Mouse (Mus musculus) liver, embryonic 12.5 days (tissue): ENCODE results near the gene Banf2. TPM values are rescaled to one million over a fixed set of nuclear protein-coding genes. Genes with fewer than 3 reads are reported as not detected.

Experiments used
- ATAC-seq: fragments of 200-750 bp; cut with Nextera tagmentation; 2 replicates; pipeline ENCODE4 v1.8.0; 2017; ENCODE audit warnings: moderate number of reproducible peaks, mild to moderate bottlenecking, moderate library complexity
- H3K27ac ChIP-seq: fragments of 300-500 bp; sonication (generic); 2 replicates; pipeline ENCODE4 v1.5.1; 2016; ENCODE audit warnings: mild to moderate bottlenecking
- H3K27me3 ChIP-seq: fragments of 300-500 bp; sonication (generic); replicated peaks from 2 replicates; pipeline ENCODE4 v1.6.1; 2016; ENCODE audit warnings: mild to moderate bottlenecking, moderate library complexity
- H3K36me3 ChIP-seq: fragments of 300-500 bp; sonication (generic); 2 replicates; pipeline ENCODE4 v1.6.1; 2016; ENCODE audit warnings: mild to moderate bottlenecking, moderate library complexity
- H3K4me1 ChIP-seq: fragments of 300-500 bp; sonication (generic); 2 replicates; pipeline ENCODE4 v1.6.1; 2016
- H3K4me2 ChIP-seq: fragments of 300-500 bp; sonication (generic); 2 replicates; pipeline ENCODE4 v1.6.1; 2016; ENCODE audit warnings: mild to moderate bottlenecking, moderate library complexity
- H3K4me3 ChIP-seq: fragments of 300-500 bp; sonication (generic); 2 replicates; pipeline ENCODE4 v1.5.1; 2016; ENCODE audit warnings: mild to moderate bottlenecking, moderate library complexity
- H3K9ac ChIP-seq: fragments of 300-500 bp; sonication (generic); 2 replicates; pipeline ENCODE4 v1.6.1; 2016; ENCODE audit warnings: mild to moderate bottlenecking, moderate library complexity
- H3K9me3 ChIP-seq: fragments of 300-500 bp; sonication (generic); replicated peaks from 2 replicates; pipeline ENCODE4 v1.6.1; 2016; ENCODE audit warnings: mild to moderate bottlenecking, moderate library complexity
- WGBS: fragments of 180-500 bp; shearing (Covaris S2); methylation state at CpG from one replicate; pipeline ENCODE4 v1.1.7; 2016; ENCODE audit not compliant: insufficient replicate concordance; 5-methylcytosine and 5-hydroxymethylcytosine counted together
- polyA plus RNA-seq: library from polyadenylated mRNA; unstranded; fragments of >200 nt; fragmentation: Nextera tagmentation; extraction: Ambion mirVana; gene quantifications from 2 replicates; pipeline ENCODE4 v1.2.1, GENCODE M21; 2016

Banf2 gene
- polyA plus RNA-seq, 1 experiment from 2014 or later, result not detected

DNA sequence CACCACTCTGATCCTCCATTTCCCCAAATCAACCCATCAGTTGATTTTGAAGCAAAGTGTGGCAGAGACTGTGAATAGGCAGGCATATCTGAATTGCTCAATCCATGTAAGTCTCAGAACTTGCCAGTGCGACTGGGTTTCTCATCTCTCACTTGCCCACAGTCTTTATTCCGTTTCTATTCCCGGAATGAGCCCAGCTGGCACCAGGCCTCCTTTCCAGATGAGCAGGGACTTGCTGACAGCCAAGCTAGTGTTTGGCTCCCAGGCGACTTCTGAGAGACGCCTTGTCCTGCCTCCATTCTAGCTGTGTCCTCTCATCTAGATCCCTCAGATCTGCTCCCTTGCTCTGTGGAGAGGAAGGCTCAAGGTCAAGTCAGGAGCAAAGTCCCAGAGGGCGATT lies 11.9 kb downstream of the Banf2 start:
- no peaks in the 10 kb centered on the region for H3K36me3 ChIP-seq
- H3K4me3 ChIP-seq, result no peak overlapping the region
- no peaks in the 10 kb centered on the region for H3K9me3 ChIP-seq
- no peak overlapping the region for H3K27ac ChIP-seq
- peaks cover 7% of the 10 kb centered on the region; the same call in 1 of the 2 replicates for H3K4me1 ChIP-seq
- no peaks in the 10 kb centered on the region for H3K27me3 ChIP-seq
- 66% methylated on average over 6 of the region's 6 CpGs for WGBS
- no peak overlapping the region for H3K4me2 ChIP-seq
- ATAC-seq, result no peak
- H3K9ac ChIP-seq, result no peak overlapping the region

DNA sequence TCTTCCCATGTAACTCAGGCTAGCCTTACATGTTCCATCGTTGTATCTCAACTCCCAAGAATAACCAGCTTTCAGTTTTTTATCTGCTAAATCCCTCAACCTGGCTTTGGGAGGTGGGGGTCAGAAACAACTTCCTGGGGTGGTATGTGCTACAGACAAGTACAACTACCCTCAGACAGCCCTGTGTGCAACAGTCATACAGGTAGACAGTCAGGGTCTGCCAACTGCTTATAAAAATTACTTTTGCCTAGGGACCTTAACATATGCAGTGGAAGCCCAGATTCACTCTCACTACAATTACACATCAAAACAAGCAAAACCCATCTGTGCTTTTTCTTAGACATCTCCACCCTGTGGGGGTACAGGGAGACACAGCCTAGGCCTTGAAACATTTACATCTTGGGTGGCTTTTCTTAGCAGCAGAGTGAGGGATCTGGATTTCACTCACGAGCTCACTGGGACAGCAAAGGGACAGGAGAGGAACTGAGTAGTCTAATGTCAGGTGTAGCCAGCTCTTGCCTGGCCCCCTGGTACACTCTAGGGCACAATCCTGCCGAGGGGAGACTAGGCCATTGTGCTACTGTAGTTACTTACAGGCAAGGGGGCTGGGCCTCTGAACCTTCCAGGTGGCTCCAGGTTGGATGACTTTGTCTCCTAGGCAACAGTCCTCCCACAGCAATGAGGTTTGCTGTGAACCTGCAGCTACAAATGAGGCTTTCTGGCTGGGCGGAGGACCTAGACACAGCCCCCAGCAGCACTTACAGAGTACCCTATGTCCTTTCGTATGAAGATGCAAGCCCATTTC lies 13.1 kb downstream of the Banf2 start:
- H3K36me3 ChIP-seq, result no peaks in the 10 kb centered on the region
- H3K4me2 ChIP-seq, result no peak overlapping the region
- no peak for ATAC-seq
- H3K27ac ChIP-seq, result no peak overlapping the region
- no peaks in the 10 kb centered on the region for H3K9me3 ChIP-seq
- H3K4me3 ChIP-seq, result no peak overlapping the region
- no peaks in the 10 kb centered on the region for H3K27me3 ChIP-seq
- no peak overlapping the region for H3K9ac ChIP-seq
- peaks cover 7% of the 10 kb centered on the region; the same call in 1 of the 2 replicates for H3K4me1 ChIP-seq
- 62% methylated on average over 5 of the region's 5 CpGs for WGBS

DNA sequence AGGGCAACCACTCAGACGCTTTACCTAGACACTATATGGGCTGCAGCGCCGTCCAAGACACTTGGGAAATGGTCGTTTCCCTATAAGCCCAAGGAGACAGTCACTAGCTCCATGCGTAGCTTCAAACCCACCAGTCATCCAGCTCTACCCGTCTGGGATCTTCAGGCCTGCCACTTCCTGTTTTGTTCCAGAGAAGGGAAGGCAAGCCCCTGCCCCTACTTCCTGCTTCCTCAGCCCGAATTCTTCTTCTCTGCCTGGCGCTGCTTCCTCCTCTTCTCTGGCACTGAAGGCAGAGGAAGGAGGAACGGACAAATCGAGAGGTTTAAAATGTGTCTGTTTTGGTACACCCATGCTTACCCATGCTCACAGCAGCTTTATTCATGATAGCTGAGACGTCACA lies 14.1 kb downstream of the Banf2 start:
- ATAC-seq, result no peak
- no peak overlapping the region for H3K27ac ChIP-seq
- WGBS, result 31% methylated on average over 11 of the region's 11 CpGs

DNA sequence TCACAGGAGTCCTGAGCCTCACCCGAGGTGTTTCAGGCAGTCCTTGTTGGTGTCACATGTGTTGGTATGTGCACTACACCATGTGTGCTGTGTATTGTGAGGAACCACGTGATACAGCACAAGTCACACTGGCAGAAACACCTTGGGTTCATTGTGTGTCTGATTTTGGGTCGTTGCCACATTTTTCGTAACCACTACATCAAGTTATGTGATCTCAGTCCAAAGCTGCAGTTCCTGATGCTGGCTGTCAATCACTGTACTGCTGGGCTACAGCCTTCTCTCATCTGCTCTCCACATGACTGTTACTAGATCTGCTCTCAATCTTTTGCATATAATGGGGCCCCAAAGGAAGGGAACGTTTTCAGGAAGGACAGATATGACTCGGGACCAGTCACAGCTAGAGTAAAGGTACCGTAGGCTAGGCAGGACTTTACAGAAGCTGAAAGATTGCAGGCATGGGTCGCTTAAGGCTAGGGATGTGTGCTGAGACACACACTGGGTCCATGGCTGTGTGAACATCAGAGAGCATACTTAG lies 17.4 kb downstream of the Banf2 start:
- no peak overlapping the region for H3K4me3 ChIP-seq
- peaks cover 10% of the 10 kb centered on the region; the same call in 1 of the 2 replicates for H3K4me1 ChIP-seq
- H3K27ac ChIP-seq, result no peak overlapping the region
- H3K9ac ChIP-seq, result no peak overlapping the region
- no peak overlapping the region for H3K4me2 ChIP-seq
- no peak for ATAC-seq
- no peaks in the 10 kb centered on the region for H3K9me3 ChIP-seq
- 42% methylated on average over 8 of the region's 8 CpGs for WGBS
- no peaks in the 10 kb centered on the region for H3K27me3 ChIP-seq
- no peaks in the 10 kb centered on the region for H3K36me3 ChIP-seq

More for the DNA sequence above, 14.1 kb downstream of the Banf2 start:
- no peaks in the 10 kb centered on the region for H3K36me3 ChIP-seq
- no peak overlapping the region for H3K9ac ChIP-seq
- H3K4me2 ChIP-seq, result no peak overlapping the region
- H3K4me3 ChIP-seq, result no peak overlapping the region
- peaks cover 7% of the 10 kb centered on the region; the same call in 1 of the 2 replicates for H3K4me1 ChIP-seq
- H3K27me3 ChIP-seq, result no peaks in the 10 kb centered on the region
- H3K9me3 ChIP-seq, result no peaks in the 10 kb centered on the region

DNA sequence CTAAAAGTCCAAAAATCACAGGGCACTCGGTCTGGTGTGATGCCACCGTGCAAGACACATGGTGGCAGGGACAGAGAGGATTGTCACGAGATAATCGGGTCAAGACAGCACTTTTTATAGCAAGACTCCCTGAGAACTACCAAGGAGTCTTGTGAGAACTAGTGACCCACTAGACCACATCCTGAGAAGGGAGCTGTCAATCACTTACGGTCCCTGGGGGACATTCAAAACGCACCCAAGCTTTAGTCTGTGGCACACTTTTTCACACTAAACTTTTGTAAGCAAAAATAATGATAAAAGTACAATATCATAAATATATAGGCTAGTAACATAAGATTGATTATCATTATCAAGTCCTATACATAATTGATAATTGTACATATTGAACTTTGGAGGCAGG lies 18.0 kb downstream of the Banf2 start:
- H3K4me3 ChIP-seq, result no peak overlapping the region
- WGBS, result 51% methylated on average over 6 of the region's 6 CpGs
- H3K36me3 ChIP-seq, result no peaks in the 10 kb centered on the region
- no peak overlapping the region for H3K27ac ChIP-seq
- ATAC-seq, result no peak
- H3K4me1 ChIP-seq, result peaks cover 10% of the 10 kb centered on the region; the same call in 1 of the 2 replicates
- H3K9ac ChIP-seq, result no peak overlapping the region
- no peaks in the 10 kb centered on the region for H3K27me3 ChIP-seq
- no peaks in the 10 kb centered on the region for H3K9me3 ChIP-seq
- H3K4me2 ChIP-seq, result no peak overlapping the region

DNA sequence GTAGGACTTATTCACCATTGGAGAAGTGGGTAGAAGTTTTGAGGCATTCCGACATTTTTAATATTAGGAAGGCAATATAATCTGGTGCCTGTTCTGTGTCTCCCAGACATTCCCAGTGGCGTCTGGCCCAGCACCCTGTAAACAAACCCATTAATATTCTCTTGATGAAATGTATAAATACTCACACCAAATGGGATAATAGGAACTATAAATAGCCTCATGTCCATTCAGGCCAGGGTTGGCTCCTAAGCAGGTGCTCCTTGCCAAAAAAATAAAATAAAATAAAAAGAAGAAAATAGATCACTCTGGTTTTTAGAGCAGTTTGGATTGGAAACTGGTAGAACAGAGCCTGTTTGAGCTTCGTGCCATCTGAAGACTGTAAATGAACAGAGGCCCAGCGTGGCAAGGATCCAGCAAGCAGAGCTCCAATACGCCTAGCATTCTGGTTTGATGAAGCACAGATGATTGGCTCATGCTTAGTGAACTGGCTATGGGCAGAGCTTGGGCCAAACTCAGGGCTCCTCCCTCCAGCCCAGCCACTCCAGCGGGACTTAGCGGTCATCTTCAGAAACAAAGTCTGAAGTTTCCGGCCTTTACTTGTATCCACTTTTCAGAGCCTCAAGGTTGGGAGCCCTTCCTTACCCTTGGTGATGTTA lies 19.7 kb downstream of the Banf2 start:
- no peak for ATAC-seq
- WGBS, result 82% methylated on average over 8 of the region's 8 CpGs
- Histone ChIP-seq H3K4me3 (no peak overlapping the region), H3K36me3 (no peaks in the 10 kb centered on the region), H3K4me2 (no peak overlapping the region), H3K4me1 (peaks cover 4% of the 10 kb centered on the region; the same call in 1 of the 2 replicates), H3K27me3 (no peaks in the 10 kb centered on the region), H3K27ac (no peak overlapping the region), H3K9me3 (no peaks in the 10 kb centered on the region), H3K9ac (no peak overlapping the region)

DNA sequence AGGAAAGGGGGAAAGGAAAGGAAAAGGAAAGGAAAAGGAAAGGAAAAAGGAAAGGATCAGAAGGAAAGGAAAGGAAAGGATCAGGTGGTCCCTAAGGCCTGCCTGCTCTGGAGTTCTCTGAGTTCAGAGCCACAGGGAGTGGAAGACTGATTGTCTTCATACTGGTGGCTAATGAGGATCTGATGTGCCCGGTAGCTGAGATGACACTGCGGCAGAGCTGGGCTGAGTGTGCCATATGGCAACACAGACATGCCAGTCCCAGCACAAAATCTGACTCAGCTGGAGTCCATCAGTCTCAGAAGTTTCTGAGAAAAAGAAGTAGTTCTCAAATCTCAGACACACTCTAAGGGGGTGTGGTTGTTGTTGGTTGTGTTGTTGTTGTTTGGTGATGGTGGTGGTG lies 24.9 kb downstream of the Banf2 start:
- no peak overlapping the region for H3K9ac ChIP-seq
- H3K4me2 ChIP-seq, result no peak overlapping the region
- no peaks in the 10 kb centered on the region for H3K36me3 ChIP-seq
- peaks cover 4% of the 10 kb centered on the region; the same call in 1 of the 2 replicates for H3K4me1 ChIP-seq
- no peaks in the 10 kb centered on the region for H3K9me3 ChIP-seq
- H3K4me3 ChIP-seq, result no peak overlapping the region
- WGBS, result 81% methylated on average over 2 of the region's 2 CpGs
- H3K27ac ChIP-seq, result no peak overlapping the region
- no peak for ATAC-seq
- H3K27me3 ChIP-seq, result no peaks in the 10 kb centered on the region

DNA sequence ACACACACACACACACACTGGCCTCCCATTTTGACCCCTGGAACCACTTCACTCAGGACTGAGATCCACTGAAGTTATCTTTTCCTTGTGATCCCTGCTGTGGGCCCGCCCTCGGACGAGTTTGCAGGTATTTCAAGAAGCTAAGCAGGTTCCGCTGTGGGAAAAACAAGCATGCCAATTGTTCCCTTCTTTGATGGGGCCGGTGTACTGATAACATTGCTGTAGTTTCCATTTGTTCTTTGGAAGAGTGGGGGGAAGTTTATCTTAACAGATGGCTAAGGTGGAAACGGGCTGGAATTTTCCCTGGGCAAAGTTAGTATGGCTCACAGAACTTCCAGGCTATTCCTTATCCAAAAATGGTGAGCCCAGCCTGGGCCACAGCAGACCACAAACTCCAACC lies 28.8 kb downstream of the Banf2 start:
- Histone ChIP-seq H3K27me3 (no peaks in the 10 kb centered on the region), H3K4me3 (no peak overlapping the region), H3K9me3 (no peaks in the 10 kb centered on the region), H3K27ac (no peak overlapping the region), H3K4me1 (no peaks in the 10 kb centered on the region), H3K9ac (no peak overlapping the region), H3K4me2 (no peak overlapping the region), H3K36me3 (no peaks in the 10 kb centered on the region)
- ATAC-seq, result no peak
- WGBS, result 47% methylated on average over 6 of the region's 6 CpGs

DNA sequence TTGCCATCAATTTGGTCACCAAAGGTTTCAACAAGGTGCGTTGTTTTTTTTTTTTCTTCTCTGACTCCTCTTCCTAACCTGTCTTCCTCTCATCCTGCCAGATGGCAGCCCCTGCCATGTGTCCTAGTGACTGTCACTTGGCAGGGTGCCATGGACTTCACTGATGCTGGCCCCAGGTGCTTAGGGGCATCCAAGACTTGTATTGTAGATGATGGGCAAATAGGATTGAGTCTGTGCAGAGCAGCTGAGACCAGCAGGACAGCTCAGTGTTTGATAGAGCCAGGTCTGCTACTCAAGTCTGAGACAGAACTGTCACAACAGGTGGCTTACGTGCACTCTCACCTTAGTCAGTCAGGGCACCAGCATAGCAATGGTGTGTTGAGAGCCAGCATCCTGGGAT lies 32.6 kb downstream of the Banf2 start:
- H3K9me3 ChIP-seq, result no peaks in the 10 kb centered on the region
- H3K27me3 ChIP-seq, result no peaks in the 10 kb centered on the region
- 76% methylated on average over 2 of the region's 2 CpGs for WGBS
- H3K9ac ChIP-seq, result no peak overlapping the region
- no peaks in the 10 kb centered on the region for H3K4me1 ChIP-seq
- no peaks in the 10 kb centered on the region for H3K36me3 ChIP-seq
- H3K4me3 ChIP-seq, result no peak overlapping the region
- ATAC-seq, result no peak
- H3K4me2 ChIP-seq, result no peak overlapping the region
- no peak overlapping the region for H3K27ac ChIP-seq

DNA sequence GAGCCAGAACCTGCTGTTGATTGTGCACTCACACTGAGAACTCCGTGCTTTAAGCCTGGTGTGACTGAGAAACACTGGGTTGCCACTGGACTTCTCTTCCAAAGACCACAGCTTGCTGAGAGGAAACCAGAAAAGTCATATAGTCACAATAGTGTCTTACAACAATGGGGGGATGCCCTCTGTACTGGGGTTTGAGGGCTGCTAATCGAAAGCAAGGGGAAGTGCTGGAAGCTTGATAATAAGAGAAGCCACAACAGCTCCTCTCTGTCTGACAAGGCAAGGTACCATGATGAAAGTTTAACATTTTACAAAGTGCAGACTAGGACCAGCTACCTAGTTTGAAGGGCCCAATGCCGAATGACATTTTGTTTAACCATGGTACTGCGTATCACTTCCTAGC lies 36.8 kb downstream of the Banf2 start:
- 56% methylated on average over 4 of the region's 4 CpGs for WGBS
- H3K27me3 ChIP-seq, result no peaks in the 10 kb centered on the region
- no peak overlapping the region for H3K27ac ChIP-seq
- 0 out of 2 replicates have a peak, but pooled peaks cover 10% of the 10 kb centered on the region for H3K4me1 ChIP-seq
- no peak overlapping the region for H3K4me3 ChIP-seq
- ATAC-seq, result no peak
- no peaks in the 10 kb centered on the region for H3K36me3 ChIP-seq
- no peaks in the 10 kb centered on the region for H3K9me3 ChIP-seq
- no peak overlapping the region for H3K4me2 ChIP-seq
- H3K9ac ChIP-seq, result no peak overlapping the region

DNA sequence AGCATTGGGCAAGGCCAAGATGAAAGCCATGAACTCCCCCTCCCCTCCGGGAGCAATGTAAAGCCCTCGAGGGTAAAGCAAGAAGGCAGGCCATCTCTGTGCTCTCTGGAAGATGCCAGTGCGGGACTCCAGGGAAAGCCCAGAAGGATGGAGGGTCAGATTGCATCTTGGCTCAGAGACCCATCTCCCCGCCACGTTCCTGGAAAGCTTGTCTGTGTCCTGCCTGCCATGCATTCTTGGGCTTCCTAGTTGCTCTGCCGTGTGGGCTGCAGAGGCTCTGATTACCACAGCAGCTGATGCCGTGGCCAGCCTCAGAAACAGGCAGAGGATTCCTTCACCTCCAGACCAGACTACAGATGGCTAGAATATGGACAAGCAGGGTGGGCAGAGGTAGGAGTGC lies 37.6 kb downstream of the Banf2 start:
- H3K4me3 ChIP-seq, result no peak overlapping the region
- no peaks in the 10 kb centered on the region for H3K9me3 ChIP-seq
- no peak overlapping the region for H3K27ac ChIP-seq
- no peak overlapping the region for H3K9ac ChIP-seq
- no peak overlapping the region for H3K4me2 ChIP-seq
- ATAC-seq, result no peak
- H3K27me3 ChIP-seq, result no peaks in the 10 kb centered on the region
- no peaks in the 10 kb centered on the region for H3K36me3 ChIP-seq
- WGBS, result 48% methylated on average over 7 of the region's 7 CpGs
- 0 out of 2 replicates have a peak, but pooled peaks cover 10% of the 10 kb centered on the region for H3K4me1 ChIP-seq

DNA sequence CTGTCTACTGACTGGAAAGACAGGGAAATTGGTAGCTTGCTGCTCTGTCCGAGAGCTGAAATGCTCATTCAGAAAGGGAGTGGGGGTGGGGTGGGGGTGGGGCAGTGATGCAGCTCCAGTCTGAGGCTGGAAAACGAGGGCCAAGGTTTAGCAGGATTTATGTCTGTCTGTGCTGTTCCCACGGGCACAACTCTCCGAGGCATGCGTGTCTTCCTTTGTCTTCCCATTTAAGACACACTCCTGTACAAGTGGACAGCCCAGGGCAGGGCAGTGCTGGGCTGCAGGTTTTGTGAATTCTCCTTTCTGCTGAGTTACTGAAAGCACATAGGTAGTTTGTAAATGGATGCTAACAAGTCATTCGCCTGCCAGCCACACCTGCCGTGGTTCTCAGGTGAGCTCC lies 39.8 kb downstream of the Banf2 start:
- ATAC-seq, result no peak
- H3K4me1 ChIP-seq, result 0 out of 2 replicates have a peak, but pooled peaks cover 10% of the 10 kb centered on the region
- WGBS, result 54% methylated on average over 7 of the region's 7 CpGs

More for the DNA sequence above, 39.8 kb downstream of the Banf2 start:
- H3K36me3 ChIP-seq, result no peaks in the 10 kb centered on the region
- H3K27me3 ChIP-seq, result no peaks in the 10 kb centered on the region
- H3K27ac ChIP-seq, result no peak overlapping the region
- H3K4me3 ChIP-seq, result no peak overlapping the region
- H3K4me2 ChIP-seq, result no peak overlapping the region
- H3K9me3 ChIP-seq, result no peaks in the 10 kb centered on the region
- no peak overlapping the region for H3K9ac ChIP-seq
